Mouse (Mus musculus) effector memory CD4-positive, alpha-beta T cell, adult 7 months (primary cell): Measurements from ENCODE around the gene Olfr791. TPM values are rescaled to one million over a fixed set of nuclear protein-coding genes. Genes with fewer than 3 reads are reported as not detected.

ENCODE experiments used
- polyA plus RNA-seq: library from polyadenylated mRNA; unstranded; fragments of 100-300 nt; shearing (Covaris generic); gene quantifications from one replicate; pipeline ENCODE4 v1.2.1, GENCODE M21; 2017

The Olfr791 gene
- polyA plus RNA-seq, result not detected

DNA sequence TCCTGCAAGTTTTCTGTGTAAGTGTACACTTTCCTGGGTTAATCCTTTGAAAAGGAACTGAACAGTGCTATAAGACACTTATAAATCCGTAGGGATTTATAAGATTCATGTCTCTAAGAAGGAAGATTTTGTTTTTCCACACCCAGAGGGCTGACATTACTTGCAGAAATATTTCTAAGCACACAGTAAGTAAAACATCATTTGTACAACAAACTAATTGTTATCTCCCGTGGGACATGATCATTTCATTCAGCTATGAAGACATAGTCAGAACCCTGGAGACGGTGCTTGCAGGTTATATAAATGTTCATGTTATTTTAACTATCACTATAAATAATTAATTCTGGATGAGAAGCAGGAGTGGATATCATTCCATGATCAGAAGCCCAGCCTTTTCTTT lies at the start of gene Olfr791:
Gene Olfr791 (plus strand): TSS at position 301 of the 400 bp plus-strand sequence.

DNA sequence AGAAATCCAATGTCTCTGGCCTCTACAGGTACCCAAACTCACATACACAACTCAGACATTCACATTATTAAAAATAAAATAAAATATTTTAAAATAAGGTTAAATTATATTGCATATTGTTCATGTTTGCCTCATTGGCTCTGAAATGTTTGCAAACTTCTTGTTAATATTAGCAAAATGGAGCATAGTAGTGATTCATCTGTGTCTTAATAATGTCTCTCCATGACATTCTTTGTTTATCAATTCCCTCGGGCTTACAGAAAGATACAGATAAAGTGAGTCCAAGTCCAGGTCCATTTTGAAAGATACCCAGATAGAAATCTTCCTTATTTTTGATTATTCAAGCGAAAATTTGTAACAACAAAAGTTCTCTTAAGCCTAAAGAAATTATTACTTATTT lies 37.1 kb upstream of the Olfr791 start, which contains the start of gene Olfr789:
Gene Olfr789 (plus strand): TSS at position 301 of the 400 bp plus-strand sequence.

DNA sequence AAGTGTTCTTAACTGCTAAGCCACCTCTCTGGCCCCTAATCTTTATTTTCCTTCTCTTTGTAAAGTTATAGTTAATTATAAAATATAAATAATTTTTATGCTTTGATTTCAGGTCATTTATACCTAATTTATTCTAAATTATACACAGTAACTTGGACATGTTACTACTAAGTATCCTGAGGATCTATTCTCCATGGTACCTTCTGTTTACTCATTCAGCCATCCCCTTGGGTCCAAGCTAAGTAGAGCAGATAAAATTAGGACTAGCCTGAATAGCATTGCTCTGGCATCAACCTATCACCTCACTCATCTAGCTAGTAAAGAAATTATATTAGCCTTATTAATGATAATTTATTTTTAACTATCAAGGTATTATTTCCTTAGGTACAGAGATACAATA lies 23.4 kb upstream of the Olfr791 start, which contains the start of gene Olfr790:
Gene Olfr790 (plus strand): TSS at position 301 of the 400 bp plus-strand sequence.

DNA sequence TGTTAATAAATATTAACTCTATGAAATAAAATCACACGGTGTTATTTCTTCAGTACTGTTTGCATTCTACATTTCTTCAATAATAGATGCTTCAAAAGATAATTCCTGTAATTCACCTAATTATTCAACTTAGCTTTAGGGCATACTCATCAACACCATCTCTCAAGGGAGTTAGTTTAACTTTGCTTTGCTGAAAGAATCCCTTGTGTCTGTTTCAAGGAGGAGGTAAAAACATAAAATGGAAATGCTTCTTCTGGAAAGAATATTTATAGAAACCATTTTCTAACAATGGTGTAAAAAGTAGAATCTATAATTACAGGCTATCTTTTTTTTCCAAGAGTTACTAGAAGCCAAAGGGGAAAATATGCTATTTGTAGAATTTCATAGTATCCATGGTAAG lies 17.3 kb downstream of the Olfr791 start, which contains the start of gene Olfr792:
Gene Olfr792 (plus strand): TSS at position 301 of the 400 bp plus-strand sequence.

DNA sequence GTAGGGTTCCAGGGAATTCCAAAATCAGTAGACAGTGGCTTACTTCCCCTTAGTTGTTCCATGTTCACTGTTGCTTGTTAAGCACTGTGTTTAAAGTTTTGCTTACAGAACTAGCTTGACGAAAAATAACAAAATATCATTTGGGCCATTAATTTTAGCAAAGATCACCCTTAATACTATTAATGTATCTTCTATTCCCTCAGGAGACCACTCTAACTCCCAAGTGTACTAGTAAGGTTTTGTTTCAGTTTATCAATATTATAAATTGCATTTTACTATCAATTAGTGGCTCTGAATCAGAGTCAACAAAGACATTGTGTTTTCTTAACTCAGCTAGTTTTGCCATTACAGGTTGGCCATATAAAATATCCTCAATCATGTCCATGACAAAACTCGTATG lies 45.8 kb downstream of the Olfr791 start, which contains the start of gene Olfr794:
Gene Olfr794 (plus strand): TSS at position 301 of the 400 bp plus-strand sequence.

Other genes starting within 250 kb of the Olfr791 start
- gene Olfr780, start 203.7 kb upstream of the Olfr791 start, polyA plus RNA-seq, result not detected
- gene Olfr781, start 192.9 kb upstream of the Olfr791 start, polyA plus RNA-seq, result not detected
- gene Olfr782, start 172.9 kb upstream of the Olfr791 start, polyA plus RNA-seq, result not detected
- gene Olfr784, start 137.7 kb upstream of the Olfr791 start, polyA plus RNA-seq, result not detected
- not detected for gene Olfr785, start 116.4 kb upstream of the Olfr791 start, polyA plus RNA-seq
- gene Olfr786, start 94.5 kb upstream of the Olfr791 start, polyA plus RNA-seq, result not detected
- 0.20 TPM for gene Olfr787, start 59.9 kb upstream of the Olfr791 start, polyA plus RNA-seq
- gene Olfr788, start 50.8 kb upstream of the Olfr791 start, polyA plus RNA-seq, result 0.21 TPM
- gene Olfr789, start 37.0 kb upstream of the Olfr791 start, polyA plus RNA-seq, result not detected
- not detected for gene Olfr790, start 23.3 kb upstream of the Olfr791 start, polyA plus RNA-seq
- gene Olfr792, start 17.4 kb downstream of the Olfr791 start, polyA plus RNA-seq, result not detected
- gene Olfr794, start 45.9 kb downstream of the Olfr791 start, polyA plus RNA-seq, result not detected
- not detected for gene Olfr796, start 90.8 kb downstream of the Olfr791 start, polyA plus RNA-seq
- 0.38 TPM for gene Olfr798, start 106.1 kb downstream of the Olfr791 start, polyA plus RNA-seq
- not detected for gene Olfr799, start 115.7 kb downstream of the Olfr791 start, polyA plus RNA-seq
- gene Olfr800, start 135.9 kb downstream of the Olfr791 start, polyA plus RNA-seq, result not detected
- gene Olfr801, start 152.1 kb downstream of the Olfr791 start, polyA plus RNA-seq, result not detected
- not detected for gene Olfr802, start 166.4 kb downstream of the Olfr791 start, polyA plus RNA-seq
- gene Olfr803, start 172.5 kb downstream of the Olfr791 start, polyA plus RNA-seq, result not detected
- gene Olfr804, start 181.4 kb downstream of the Olfr791 start, polyA plus RNA-seq, result not detected
- not detected for gene Olfr805, start 207.6 kb downstream of the Olfr791 start, polyA plus RNA-seq
- gene Olfr806, start 220.1 kb downstream of the Olfr791 start, polyA plus RNA-seq, result not detected
- gene Olfr807, start 236.0 kb downstream of the Olfr791 start, polyA plus RNA-seq, result 0.21 TPM
- gene Olfr808, start 243.7 kb downstream of the Olfr791 start, polyA plus RNA-seq, result not detected